Mouse (Mus musculus): ENCODE data around the gene Rbbp4. TPM values are rescaled to one million over a fixed set of nuclear protein-coding genes. Genes with fewer than 3 reads are reported as not detected.

Rbbp4 gene
- 428 and 447 TPM in 2 replicates for polyA plus RNA-seq (2014; fragmentation: Nextera tagmentation; extraction: Ambion mirVana)

DNA sequence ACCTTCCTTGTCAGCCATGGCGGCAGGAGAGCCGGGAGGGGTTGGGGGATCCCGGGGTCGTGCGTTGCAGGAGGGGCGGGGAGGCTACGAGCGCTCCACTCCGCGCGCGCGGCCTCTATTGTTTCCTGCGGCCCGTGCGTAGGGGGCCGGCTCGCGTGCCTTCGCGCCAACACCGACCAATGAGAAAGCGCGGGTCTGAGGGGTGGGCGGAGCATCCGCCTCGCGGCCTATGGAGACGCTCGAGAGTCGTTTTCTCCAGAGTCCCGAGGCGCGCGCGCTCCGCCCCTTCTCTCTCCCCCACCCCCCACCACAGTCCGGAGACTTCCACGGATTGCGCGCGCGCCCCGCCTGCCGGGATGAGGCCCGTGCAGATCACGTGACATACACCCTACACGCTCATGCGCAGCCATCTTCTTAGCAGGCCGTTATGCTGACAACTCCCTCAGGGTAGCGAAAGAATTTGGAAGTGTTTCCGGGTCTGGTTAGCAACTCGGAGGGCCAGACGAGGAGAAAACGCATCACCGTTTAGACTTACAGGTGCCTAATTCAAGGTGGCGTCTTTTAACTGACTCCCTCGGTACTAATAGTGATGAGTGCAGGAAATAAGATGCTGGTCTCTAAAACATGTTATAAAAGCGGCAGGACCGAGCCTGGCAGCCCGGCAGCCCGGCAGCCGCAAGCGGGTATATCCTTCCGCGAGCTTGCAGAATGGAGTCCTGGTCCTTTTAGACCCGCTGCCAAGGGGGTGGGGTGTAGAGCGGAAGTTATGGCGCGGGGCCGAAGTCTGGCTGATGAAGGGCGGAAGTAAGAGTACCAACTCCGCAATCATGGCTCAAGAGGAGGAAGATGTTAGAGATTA lies at the start of gene Rbbp4, which contains the start of gene Zbtb8os:
Gene Rbbp4, minus strand, starts transcription at position 155 of the 859 bp plus-strand sequence.
Gene Zbtb8os, plus strand, starts transcription at position 480 of the 859 bp plus-strand sequence.
- Histone ChIP-seq H3K27ac (ENCODE audit: low read depth, low read length) (peak within 1 kb of the TSS; percentile 99), H3K4me3 (ENCODE audit: low read depth, low read length) (peak within 1 kb of the TSS; percentile 94)

DNA sequence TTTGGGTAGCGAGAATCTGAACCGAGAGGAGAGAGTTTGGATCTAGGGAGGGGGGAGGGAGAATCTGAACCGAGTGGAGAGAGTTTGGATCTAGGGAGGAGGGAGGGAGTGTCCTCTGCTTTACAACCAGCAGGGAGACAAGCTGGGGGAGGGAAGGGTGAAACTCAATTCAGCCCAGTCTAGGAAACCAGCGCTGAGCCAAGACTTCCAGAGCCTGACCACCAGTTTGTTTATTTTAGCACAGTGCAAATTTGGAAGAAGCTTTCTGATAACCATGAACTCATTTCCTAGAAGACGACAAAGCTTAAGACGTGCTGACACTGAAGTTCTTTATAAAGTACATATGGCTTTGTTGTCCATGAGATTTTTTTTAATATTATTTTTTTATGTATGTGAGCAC lies 49.3 kb upstream of the Rbbp4 start:
- 43% methylated on average over 6 of the region's 6 CpGs for WGBS
- ATAC-seq, result no peak
- H3K9me3 ChIP-seq (replicated peaks; ENCODE audit: control insufficient read depth, low read length), result no peaks in the 10 kb centered on the region
- H3K4me2 ChIP-seq (ENCODE audit: low read length), result no peak overlapping the region
- H3K27me3 ChIP-seq (replicated peaks; ENCODE audit: control insufficient read depth, insufficient read depth, low read length), result no peaks in the 10 kb centered on the region
- H3K27ac ChIP-seq (ENCODE audit: low read depth, low read length), result no peak overlapping the region
- DNase-seq (ENCODE audit: low spot score), result no peak
- no peak overlapping the region for H3K9ac ChIP-seq (ENCODE audit: low read length)
- no peaks in the 10 kb centered on the region for H3K4me1 ChIP-seq (ENCODE audit: control insufficient read depth, insufficient read depth, low read length)
- H3K36me3 ChIP-seq (ENCODE audit: control insufficient read depth, insufficient read depth, low read length), result no peaks in the 10 kb centered on the region
- no peak overlapping the region for H3K4me3 ChIP-seq (ENCODE audit: low read depth, low read length)

More for the DNA sequence above, at the start of gene Rbbp4, which contains the start of gene Zbtb8os:
- WGBS, result under 1% methylated on average over 70 of the region's 73 CpGs
- DNase-seq (ENCODE audit: low spot score) (peak; percentile 100), ATAC-seq (peak; percentile 99)
- Histone ChIP-seq H3K9me3 (replicated peaks; ENCODE audit: control insufficient read depth, low read length) (no peaks in the 10 kb centered on the region), H3K27me3 (replicated peaks; ENCODE audit: control insufficient read depth, insufficient read depth, low read length) (no peaks in the 10 kb centered on the region), H3K9ac (ENCODE audit: low read length) (peak within 1 kb of the TSS; percentile 97), H3K4me2 (ENCODE audit: low read length) (peak within 1 kb of the TSS; percentile 83), H3K36me3 (ENCODE audit: control insufficient read depth, insufficient read depth, low read length) (peaks cover 22% of the 10 kb centered on the region), H3K4me1 (ENCODE audit: control insufficient read depth, insufficient read depth, low read length) (peaks cover 21% of the 10 kb centered on the region)

DNA sequence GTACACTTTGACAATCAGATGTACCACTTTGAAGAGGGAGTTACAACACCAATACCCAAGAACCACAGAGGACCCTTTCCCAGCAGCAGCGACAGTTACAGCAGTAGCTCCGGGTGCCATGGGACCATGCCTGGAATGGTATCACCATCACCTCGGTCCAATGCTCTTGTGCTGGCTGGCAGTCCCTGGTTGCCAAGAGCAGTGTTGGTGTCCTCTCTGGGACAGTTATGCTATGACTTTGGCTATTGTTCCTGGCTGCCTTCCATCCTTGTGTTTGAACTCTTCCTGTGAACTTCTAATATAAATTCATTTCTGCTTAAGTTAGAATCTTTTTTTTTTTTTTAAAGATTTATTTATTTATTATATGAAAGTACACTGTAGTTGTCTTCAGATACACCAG lies 48.4 kb upstream of the Rbbp4 start:
- Histone ChIP-seq H3K4me2 (ENCODE audit: low read length) (no peak overlapping the region), H3K9ac (ENCODE audit: low read length) (no peak overlapping the region), H3K27me3 (replicated peaks; ENCODE audit: control insufficient read depth, insufficient read depth, low read length) (no peaks in the 10 kb centered on the region), H3K36me3 (ENCODE audit: control insufficient read depth, insufficient read depth, low read length) (no peaks in the 10 kb centered on the region), H3K4me1 (ENCODE audit: control insufficient read depth, insufficient read depth, low read length) (no peaks in the 10 kb centered on the region), H3K9me3 (replicated peaks; ENCODE audit: control insufficient read depth, low read length) (no peaks in the 10 kb centered on the region), H3K27ac (ENCODE audit: low read depth, low read length) (no peak overlapping the region), H3K4me3 (ENCODE audit: low read depth, low read length) (no peak overlapping the region)
- WGBS, result 89% methylated on average over 3 of the region's 3 CpGs
- no peak for DNase-seq (ENCODE audit: low spot score)
- ATAC-seq, result no peak

DNA sequence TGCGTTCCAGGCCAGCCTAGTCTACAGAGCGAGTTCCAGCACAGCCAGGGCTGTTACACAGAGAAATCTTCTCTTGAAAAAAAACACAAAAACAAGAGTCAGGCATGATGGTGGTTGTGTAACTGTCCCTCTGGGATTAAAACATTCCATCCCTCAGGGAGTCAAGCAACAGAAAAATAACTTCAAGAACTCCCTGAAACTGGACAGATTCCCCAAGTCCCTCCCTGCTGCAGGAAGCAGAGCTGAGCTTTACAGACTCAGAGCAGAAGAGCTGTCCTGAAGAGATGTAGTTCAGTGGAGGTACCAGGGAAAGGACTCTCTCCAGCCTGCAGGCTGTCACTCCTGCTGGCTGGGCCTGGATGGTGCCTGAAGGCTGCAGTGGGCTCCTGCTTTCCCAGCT lies 47.3 kb upstream of the Rbbp4 start:
- no peak overlapping the region for H3K27ac ChIP-seq (ENCODE audit: low read depth, low read length)
- H3K4me2 ChIP-seq (ENCODE audit: low read length), result no peak overlapping the region
- ATAC-seq, result no peak
- 92% methylated on average over 2 of the region's 2 CpGs for WGBS
- no peak for DNase-seq (ENCODE audit: low spot score)
- H3K36me3 ChIP-seq (ENCODE audit: control insufficient read depth, insufficient read depth, low read length), result no peaks in the 10 kb centered on the region
- no peaks in the 10 kb centered on the region for H3K27me3 ChIP-seq (replicated peaks; ENCODE audit: control insufficient read depth, insufficient read depth, low read length)
- no peak overlapping the region for H3K4me3 ChIP-seq (ENCODE audit: low read depth, low read length)
- no peaks in the 10 kb centered on the region for H3K4me1 ChIP-seq (ENCODE audit: control insufficient read depth, insufficient read depth, low read length)
- no peak overlapping the region for H3K9ac ChIP-seq (ENCODE audit: low read length)
- no peaks in the 10 kb centered on the region for H3K9me3 ChIP-seq (replicated peaks; ENCODE audit: control insufficient read depth, low read length)

DNA sequence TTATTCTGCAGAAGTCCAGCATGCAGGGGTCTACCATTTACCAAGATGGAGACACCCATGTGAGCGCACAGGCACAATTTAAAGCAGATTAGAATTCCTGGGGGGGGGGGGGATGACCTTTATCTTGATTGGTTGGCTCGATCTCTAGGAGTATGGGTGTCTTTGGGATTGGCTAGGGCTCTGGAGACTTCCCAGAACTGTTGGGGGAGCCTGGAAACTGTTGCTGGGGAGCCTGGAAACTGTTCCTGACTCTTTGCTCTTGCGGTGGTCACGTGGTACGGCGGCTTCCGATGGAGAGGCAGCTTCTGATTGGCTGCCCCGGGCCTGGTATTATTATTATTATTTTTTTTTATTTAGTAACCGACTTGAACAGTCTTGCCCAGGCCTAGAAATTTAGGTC lies 46.9 kb upstream of the Rbbp4 start:
- ATAC-seq (no peak), DNase-seq (ENCODE audit: low spot score) (no peak)
- Histone ChIP-seq H3K4me1 (ENCODE audit: control insufficient read depth, insufficient read depth, low read length) (no peaks in the 10 kb centered on the region), H3K9ac (ENCODE audit: low read length) (no peak overlapping the region), H3K4me2 (ENCODE audit: low read length) (no peak overlapping the region), H3K27me3 (replicated peaks; ENCODE audit: control insufficient read depth, insufficient read depth, low read length) (no peaks in the 10 kb centered on the region), H3K27ac (ENCODE audit: low read depth, low read length) (no peak overlapping the region), H3K4me3 (ENCODE audit: low read depth, low read length) (no peak overlapping the region), H3K36me3 (ENCODE audit: control insufficient read depth, insufficient read depth, low read length) (no peaks in the 10 kb centered on the region), H3K9me3 (replicated peaks; ENCODE audit: control insufficient read depth, low read length) (no peaks in the 10 kb centered on the region)
- 89% methylated on average over 9 of the region's 9 CpGs for WGBS

DNA sequence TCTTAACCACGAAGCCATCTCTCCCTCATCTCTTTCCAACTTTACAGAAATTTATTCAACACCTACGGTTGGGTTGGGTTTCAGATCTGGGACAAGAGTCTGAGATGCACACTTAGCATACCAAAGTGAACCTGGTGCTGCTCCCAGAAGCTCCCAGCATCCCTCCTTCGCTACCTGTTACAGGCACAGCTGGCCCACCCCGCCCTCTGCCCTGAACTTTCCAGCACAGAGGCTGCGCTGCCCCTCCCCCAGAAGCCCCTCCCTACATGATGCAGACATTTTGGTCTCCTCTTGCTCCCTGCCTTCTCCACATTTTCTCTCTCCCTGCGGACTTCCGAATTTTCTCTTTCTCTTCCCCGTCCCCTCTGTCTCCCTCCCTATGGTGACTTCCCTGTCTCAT lies 46.0 kb upstream of the Rbbp4 start:
- ATAC-seq (no peak), DNase-seq (ENCODE audit: low spot score) (no peak)
- Histone ChIP-seq H3K27me3 (replicated peaks; ENCODE audit: control insufficient read depth, insufficient read depth, low read length) (no peaks in the 10 kb centered on the region), H3K4me3 (ENCODE audit: low read depth, low read length) (no peak overlapping the region), H3K9ac (ENCODE audit: low read length) (no peak overlapping the region), H3K4me2 (ENCODE audit: low read length) (no peak overlapping the region), H3K4me1 (ENCODE audit: control insufficient read depth, insufficient read depth, low read length) (0 out of 2 replicates have a peak, but pooled peaks cover 2% of the 10 kb centered on the region), H3K36me3 (ENCODE audit: control insufficient read depth, insufficient read depth, low read length) (no peaks in the 10 kb centered on the region), H3K27ac (ENCODE audit: low read depth, low read length) (no peak overlapping the region), H3K9me3 (replicated peaks; ENCODE audit: control insufficient read depth, low read length) (no peaks in the 10 kb centered on the region)
- 85% methylated on average over 8 of the region's 8 CpGs for WGBS

DNA sequence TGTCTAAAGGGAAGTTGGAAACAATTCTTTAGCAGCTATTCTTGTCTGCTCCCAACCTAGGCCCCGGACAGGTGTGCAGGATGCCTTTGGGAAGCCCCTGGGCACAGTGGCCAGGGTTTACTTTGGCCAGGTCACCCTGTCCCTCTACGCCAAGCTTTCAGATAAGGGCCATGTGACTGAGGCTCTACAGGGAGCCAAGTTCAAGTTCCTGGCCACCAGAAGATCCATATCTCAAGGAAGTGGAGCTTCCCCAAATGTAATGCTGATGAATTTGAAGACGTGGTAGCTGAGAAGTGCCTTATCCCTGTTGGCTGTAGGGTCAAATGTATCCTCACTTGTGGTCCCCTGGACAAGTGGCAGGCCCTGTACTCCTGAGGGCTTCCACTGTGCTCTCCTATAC lies 44.6 kb upstream of the Rbbp4 start:
- H3K4me3 ChIP-seq (ENCODE audit: low read depth, low read length), result no peak overlapping the region
- no peaks in the 10 kb centered on the region for H3K27me3 ChIP-seq (replicated peaks; ENCODE audit: control insufficient read depth, insufficient read depth, low read length)
- 0 out of 2 replicates have a peak, but pooled peaks cover 2% of the 10 kb centered on the region for H3K4me1 ChIP-seq (ENCODE audit: control insufficient read depth, insufficient read depth, low read length)
- DNase-seq (ENCODE audit: low spot score) (no peak), ATAC-seq (no peak)
- H3K27ac ChIP-seq (ENCODE audit: low read depth, low read length), result no peak overlapping the region
- H3K9ac ChIP-seq (ENCODE audit: low read length), result no peak overlapping the region
- H3K4me2 ChIP-seq (ENCODE audit: low read length), result no peak overlapping the region
- no peaks in the 10 kb centered on the region for H3K9me3 ChIP-seq (replicated peaks; ENCODE audit: control insufficient read depth, low read length)
- 89% methylated on average over 3 of the region's 3 CpGs for WGBS
- H3K36me3 ChIP-seq (ENCODE audit: control insufficient read depth, insufficient read depth, low read length), result no peaks in the 10 kb centered on the region

DNA sequence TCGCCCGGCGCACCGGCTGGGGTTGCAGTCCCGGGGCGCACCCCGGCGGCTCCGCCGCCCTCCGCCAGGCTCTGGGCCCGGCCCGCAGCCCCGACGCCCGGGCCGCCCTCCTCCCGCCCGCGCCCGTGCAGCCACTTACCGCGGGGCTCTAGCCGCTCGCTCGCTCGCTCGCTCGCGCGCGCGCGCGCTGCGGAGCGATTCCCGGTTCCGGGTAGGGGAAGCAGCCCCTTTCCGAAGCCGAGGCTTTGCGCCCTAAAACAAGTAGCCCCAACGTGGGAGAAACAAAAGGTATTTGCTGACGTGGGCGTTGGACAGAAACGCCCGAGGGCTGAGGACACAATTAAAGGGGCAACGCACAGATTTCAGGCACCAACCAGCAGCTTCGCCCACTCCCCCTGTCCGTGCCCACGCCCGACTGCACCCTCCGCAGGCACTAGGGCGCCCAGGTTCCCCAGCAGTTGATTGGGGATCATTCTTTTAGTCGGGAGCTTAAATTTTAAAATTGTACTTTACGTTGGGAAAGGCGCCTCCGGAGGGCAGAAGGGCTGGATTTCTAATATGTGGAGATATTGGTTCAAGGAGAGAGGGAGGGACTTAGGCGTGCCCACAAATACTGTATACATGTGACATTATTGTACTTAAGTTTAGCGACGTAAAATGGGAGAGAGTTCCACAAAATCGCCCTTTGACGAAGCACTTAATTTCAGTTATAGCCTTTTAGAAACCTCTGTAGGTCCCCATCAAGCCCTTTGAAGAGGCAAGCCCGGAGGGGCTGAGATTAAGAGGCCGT lies 42.6 kb upstream of the Rbbp4 start, which contains the start of gene Zbtb8a:
Gene Zbtb8a, minus strand, starts transcription at position 516 of the 790 bp plus-strand sequence.
- H3K4me2 ChIP-seq (ENCODE audit: low read length), result peak within 1 kb of the TSS; percentile 68
- 0 out of 2 replicates have a peak, but pooled peaks cover 2% of the 10 kb centered on the region for H3K4me1 ChIP-seq (ENCODE audit: control insufficient read depth, insufficient read depth, low read length)
- ATAC-seq, result peak; percentile 85
- peak within 1 kb of the TSS; percentile 92 for H3K27ac ChIP-seq (ENCODE audit: low read depth, low read length)
- no peaks in the 10 kb centered on the region for H3K9me3 ChIP-seq (replicated peaks; ENCODE audit: control insufficient read depth, low read length)
- 2% methylated on average over 60 of the region's 65 CpGs for WGBS
- DNase-seq (ENCODE audit: low spot score), result peak; percentile 80
- H3K4me3 ChIP-seq (ENCODE audit: low read depth, low read length), result peak within 1 kb of the TSS; percentile 78
- no peaks in the 10 kb centered on the region for H3K36me3 ChIP-seq (ENCODE audit: control insufficient read depth, insufficient read depth, low read length)
- H3K27me3 ChIP-seq (replicated peaks; ENCODE audit: control insufficient read depth, insufficient read depth, low read length), result no peaks in the 10 kb centered on the region
- H3K9ac ChIP-seq (ENCODE audit: low read length), result peak within 1 kb of the TSS; percentile 89

Measured in forebrain, embryonic 14.5 days (tissue).